Mouse (Mus musculus): ENCODE data around the gene Thbs2.

GRCm38 (mm10) chr17:14718801-14719200, 24.8 kb upstream of the Thbs2 start:
- no peak for TF ChIP-seq POLR2A (IDR thresholded peaks at IDR 0.05; ENCODE audit: control insufficient read depth, low read depth, low read length)
- no peak for TF ChIP-seq CTCF (IDR thresholded peaks at IDR 0.05; ENCODE audit: control insufficient read depth, insufficient read depth, insufficient replicate concordance, low read depth, low read length)

All from testis, adult 2 months (tissue).